Mouse (Mus musculus) heart, embryonic 14.5 days (tissue): ENCODE measurements around the gene Prkcg. TPM values are rescaled to one million over a fixed set of nuclear protein-coding genes. Genes with fewer than 3 reads are reported as not detected.
A peak's percentile ranks its signal among the peaks of the same experiment; 100 is the strongest.
"Not testable (repeated sequence)": the region's sequence is repeated elsewhere in the genome, so short reads cannot be mapped to it uniquely, and the experiment has no call there.

Source experiments
- ATAC-seq: fragments of 200-750 bp; cut with Nextera tagmentation; 2 replicates; pipeline ENCODE4 v1.8.0; 2017; ENCODE audit warnings: low read depth, moderate TSS enrichment; ENCODE audit not compliant: insufficient number of reproducible peaks, insufficient read depth, low FRiP score
- H3K27ac ChIP-seq, 2 experiments: fragments of 200-500 bp in 1 of 2; fragments of 300-500 bp in 1 of 2; sonication (generic) in 1 of 2; replicated peaks in 1 of 2; 2 replicates each; pipeline ENCODE4 v1.5.1; 2012 to 2014; ENCODE audit warnings: low read depth in 2 of 2, low read length in 2 of 2, control low read depth in 1 of 2, mild to moderate bottlenecking in 1 of 2, mixed read lengths in 1 of 2; ENCODE audit not compliant: control insufficient read depth in 1 of 2, insufficient read depth in 1 of 2
- H3K27me3 ChIP-seq: fragments of 300-500 bp; sonication (generic); 2 replicates; pipeline ENCODE4 v1.6.1; 2014; ENCODE audit warnings: mild to moderate bottlenecking, low read length, control low read depth; ENCODE audit not compliant: control insufficient read depth, insufficient read depth
- H3K36me3 ChIP-seq: fragments of 300-500 bp; sonication (generic); 2 replicates; pipeline ENCODE4 v1.6.1; 2014; ENCODE audit warnings: mild to moderate bottlenecking, control low read depth, low read length, mixed read lengths; ENCODE audit not compliant: control insufficient read depth, insufficient read depth
- H3K4me1 ChIP-seq, 2 experiments: fragments of 200-500 bp in 1 of 2; fragments of 300-500 bp in 1 of 2; sonication (generic) in 1 of 2; 2 replicates each; pipeline ENCODE4 v1.6.1; 2012 to 2014; ENCODE audit warnings: low read length in 2 of 2, control low read depth in 1 of 2, mixed read lengths in 1 of 2; ENCODE audit not compliant: control insufficient read depth in 2 of 2, insufficient read depth in 2 of 2
- H3K4me2 ChIP-seq: fragments of 300-500 bp; sonication (generic); 2 replicates; pipeline ENCODE4 v1.6.1; 2014; ENCODE audit warnings: mild to moderate bottlenecking, low read length
- H3K4me3 ChIP-seq, 2 experiments: fragments of 200-500 bp in 1 of 2; fragments of 300-500 bp in 1 of 2; sonication (generic) in 1 of 2; 2 replicates each; pipeline ENCODE4 v1.5.1; 2012 to 2014; ENCODE audit warnings: low read length in 2 of 2, mild to moderate bottlenecking in 2 of 2, control low read depth in 1 of 2, low read depth in 1 of 2, moderate library complexity in 1 of 2; ENCODE audit not compliant: control insufficient read depth in 1 of 2, insufficient read depth in 1 of 2
- H3K9ac ChIP-seq: fragments of 300-500 bp; sonication (generic); 2 replicates; pipeline ENCODE4 v1.6.1; 2014; ENCODE audit warnings: mild to moderate bottlenecking, low read length
- H3K9me3 ChIP-seq: fragments of 300-500 bp; sonication (generic); 2 replicates; pipeline ENCODE4 v1.6.1; 2016; ENCODE audit warnings: low read length, control low read depth; ENCODE audit not compliant: control insufficient read depth
- WGBS: fragments of 180-500 bp; shearing (Covaris S2); extraction: QIAGEN DNeasy Blood & Tissue Kit; methylation state at CpG from one replicate; pipeline ENCODE4 v1.1.7; 2014; 5-methylcytosine and 5-hydroxymethylcytosine counted together
- polyA plus RNA-seq: library from polyadenylated mRNA; unstranded; fragments of >200 nt; fragmentation: Nextera tagmentation; extraction: Ambion mirVana; gene quantifications from 2 replicates; pipeline ENCODE4 v1.2.1, GENCODE M21; 2014

The Prkcg gene
- polyA plus RNA-seq, 1 experiment from 2014 or later, result 0.28 TPM

DNA sequence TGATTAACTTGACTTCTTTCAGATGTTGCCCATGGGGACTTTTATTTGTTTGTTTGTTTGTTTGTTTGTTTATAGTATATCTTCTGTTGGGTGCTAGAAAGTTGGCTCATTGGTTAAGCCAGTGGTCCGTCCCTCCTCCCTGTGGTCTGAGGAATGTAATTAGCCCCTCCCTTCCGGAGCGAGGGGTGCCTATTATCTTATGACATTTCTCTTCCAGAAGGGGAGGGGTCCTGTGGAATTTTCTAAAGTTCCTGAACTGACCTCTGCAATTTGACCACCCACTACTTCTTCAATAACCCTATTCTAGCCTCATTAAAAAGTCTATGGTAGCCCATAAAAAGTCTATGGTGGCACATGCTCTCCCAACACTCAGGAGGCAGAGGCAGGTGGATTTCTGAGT, 21.7 kb upstream of the Prkcg start:
- no peak for ATAC-seq
- 63% methylated on average over 3 of the region's 3 CpGs for WGBS
- Histone ChIP-seq H3K4me2 (no peak overlapping the region), H3K4me3 (no peak overlapping the region), H3K4me1 (peaks cover 4 to 6% of the 10 kb centered on the region in 2 experiments; a peak in 3 of 4 replicates), H3K9ac (no peak overlapping the region), H3K27me3 (no peaks in the 10 kb centered on the region), H3K36me3 (no peaks in the 10 kb centered on the region), H3K9me3 (no peaks in the 10 kb centered on the region), H3K27ac (no peak overlapping the region)

- Histone ChIP-seq H3K9me3 (no peaks in the 10 kb centered on the region), H3K27ac (no peak overlapping the region), H3K36me3 (no peaks in the 10 kb centered on the region), H3K4me1 (peaks cover 4 to 6% of the 10 kb centered on the region in 2 experiments; a peak in 3 of 4 replicates), H3K27me3 (no peaks in the 10 kb centered on the region), H3K9ac (no peak overlapping the region), H3K4me3 (no peak overlapping the region), H3K4me2 (no peak overlapping the region)
- no peak for ATAC-seq
- 56% methylated on average over 8 of the region's 8 CpGs for WGBS
Measured at GRCm38 (mm10) chr7:3267888-3268287, 21.1 kb upstream of the Prkcg start.

DNA sequence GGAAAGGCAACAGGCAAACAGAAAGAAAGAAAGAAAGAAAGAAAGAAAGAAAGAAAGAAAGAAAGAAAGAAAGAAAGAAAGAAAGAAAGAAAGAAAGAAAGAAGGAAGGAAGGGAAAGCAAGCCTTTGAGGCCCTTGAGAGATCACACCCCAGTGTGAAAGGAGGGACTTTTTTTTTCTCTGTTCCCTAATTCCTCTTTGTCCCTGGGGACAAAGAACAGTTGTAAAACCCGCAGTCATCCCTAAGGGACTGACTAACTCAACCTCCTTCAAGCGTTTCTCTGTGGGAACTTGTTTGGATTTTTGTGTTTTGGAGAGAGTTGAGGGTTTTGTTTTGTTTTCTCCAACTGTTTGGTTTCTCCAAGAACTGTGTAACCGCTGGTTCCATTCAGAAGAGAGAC, 20.7 kb upstream of the Prkcg start:
- Histone ChIP-seq H3K36me3 (no peaks in the 10 kb centered on the region), H3K9ac (no peak overlapping the region), H3K27me3 (no peaks in the 10 kb centered on the region), H3K27ac (no peak overlapping the region), H3K4me1 (peaks cover 4 to 6% of the 10 kb centered on the region in 2 experiments; a peak in 3 of 4 replicates), H3K4me2 (no peak overlapping the region), H3K4me3 (no peak overlapping the region), H3K9me3 (no peaks in the 10 kb centered on the region)
- 38% methylated on average over 3 of the region's 3 CpGs for WGBS
- no peak for ATAC-seq

- 87% methylated on average over 9 of the region's 9 CpGs for WGBS
- Histone ChIP-seq H3K4me3 (no peak overlapping the region), H3K9ac (no peak overlapping the region), H3K4me2 (no peak overlapping the region), H3K36me3 (no peaks in the 10 kb centered on the region), H3K27ac (no peak overlapping the region), H3K27me3 (no peaks in the 10 kb centered on the region), H3K9me3 (no peaks in the 10 kb centered on the region), H3K4me1 (peaks cover 0 to 2% of the 10 kb centered on the region in 2 experiments; a peak in 1 of 4 replicates)
- ATAC-seq, result no peak
Measured at GRCm38 (mm10) chr7:3272206-3272605, 16.8 kb upstream of the Prkcg start.

GRCm38 (mm10) chr7:3275455-3276170, 13.4 kb upstream of the Prkcg start:
- H3K27ac ChIP-seq, result peak overlapping the region; percentile 79 to 80
- 36% methylated on average over 6 of the region's 6 CpGs for WGBS
- H3K9ac ChIP-seq, result no peak overlapping the region
- ATAC-seq, result peak; percentile 64
- peaks cover 8% of the 10 kb centered on the region in 2 experiments for H3K4me1 ChIP-seq
- H3K4me2 ChIP-seq, result no peak overlapping the region
- no peak overlapping the region for H3K4me3 ChIP-seq
- no peaks in the 10 kb centered on the region for H3K9me3 ChIP-seq
- no peaks in the 10 kb centered on the region for H3K27me3 ChIP-seq
- no peaks in the 10 kb centered on the region for H3K36me3 ChIP-seq

DNA sequence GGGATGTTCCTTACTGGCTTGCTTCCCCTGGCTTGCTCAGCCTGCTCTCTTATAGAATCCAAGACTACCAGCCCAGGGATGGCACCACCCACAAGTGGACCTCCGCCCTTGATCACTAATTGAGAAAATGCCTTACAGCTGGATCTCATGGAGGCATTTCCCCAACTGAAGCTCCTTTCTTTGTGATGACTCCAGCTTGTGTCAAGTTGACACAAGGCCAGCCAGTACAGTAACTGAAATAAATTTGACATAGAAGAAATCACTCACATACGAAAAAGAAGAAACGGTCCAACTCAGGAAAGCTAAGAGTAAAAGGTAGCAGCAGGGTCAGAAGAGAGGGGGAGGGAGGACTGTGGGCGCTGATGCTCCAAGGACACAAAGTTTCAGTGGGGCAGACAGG, 12.2 kb upstream of the Prkcg start:
- WGBS, result 72% methylated on average over 4 of the region's 4 CpGs
- H3K9ac ChIP-seq, H3K4me2 ChIP-seq, H3K4me3 ChIP-seq, H3K36me3 ChIP-seq, H3K9me3 ChIP-seq, ATAC-seq, H3K27ac ChIP-seq, H3K27me3 ChIP-seq: not testable (repeated sequence)
- H3K4me1 ChIP-seq, result peaks cover 14% of the 10 kb centered on the region in 2 experiments

DNA sequence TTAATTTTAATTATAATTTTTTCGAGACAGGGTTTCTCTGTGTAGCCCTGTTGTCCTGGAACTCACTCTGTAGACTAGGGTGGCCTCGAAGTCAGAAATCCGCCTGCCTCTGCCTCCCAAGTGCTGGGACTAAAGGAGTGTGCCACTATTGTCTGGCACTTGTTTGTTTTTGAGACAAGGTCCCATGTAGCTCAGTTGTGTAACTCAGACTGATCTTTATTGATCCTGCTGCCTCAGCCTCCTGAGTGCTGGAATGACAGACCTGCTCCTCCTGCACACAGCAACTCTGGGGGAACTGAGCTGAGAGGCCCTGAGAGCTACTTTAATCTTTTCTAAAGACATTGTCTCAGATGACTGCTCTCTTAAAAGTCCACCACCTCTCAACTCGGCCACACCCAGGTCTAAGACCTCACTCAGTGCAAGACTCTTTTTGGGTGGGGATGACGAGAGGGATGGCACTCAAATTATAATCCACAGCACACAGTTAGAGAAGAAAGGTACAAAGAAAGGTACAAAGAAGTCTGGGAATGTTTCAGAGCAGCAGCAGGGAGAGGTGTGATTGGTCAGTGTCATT, 8.8 kb upstream of the Prkcg start:
- no peak overlapping the region for H3K4me3 ChIP-seq
- no peaks in the 10 kb centered on the region for H3K36me3 ChIP-seq
- no peaks in the 10 kb centered on the region for H3K27me3 ChIP-seq
- H3K9ac ChIP-seq, result no peak overlapping the region
- peak overlapping the region; percentile 78 to 79 for H3K27ac ChIP-seq
- H3K4me2 ChIP-seq, result no peak overlapping the region
- no peaks in the 10 kb centered on the region for H3K9me3 ChIP-seq
- H3K4me1 ChIP-seq, result peaks cover 14% of the 10 kb centered on the region in 2 experiments
- 57% methylated on average over 5 of the region's 5 CpGs for WGBS
- ATAC-seq, result no peak
